Mouse (Mus musculus) ES-Bruce4 (cell line): ENCODE results near the gene Ttc7b. TPM values are rescaled to one million over a fixed set of nuclear protein-coding genes. Genes with fewer than 3 reads are reported as not detected.

Source experiments
- H3K27ac ChIP-seq: 2 replicates; pipeline ENCODE4 v1.5.1; 2012; ENCODE audit warnings: low read length, inconsistent platforms; ENCODE audit not compliant: insufficient read depth
- H3K27me3 ChIP-seq: 2 replicates; pipeline ENCODE4 v1.6.1; 2012; ENCODE audit warnings: mild to moderate bottlenecking, low read length, inconsistent platforms; ENCODE audit not compliant: control insufficient read depth, poor library complexity, insufficient read depth, severe bottlenecking
- H3K36me3 ChIP-seq: 2 replicates; pipeline ENCODE4 v1.6.1; 2012; ENCODE audit warnings: inconsistent platforms, mild to moderate bottlenecking, low read length, moderate library complexity; ENCODE audit not compliant: control insufficient read depth, poor library complexity, insufficient read depth, severe bottlenecking
- H3K4me1 ChIP-seq: one replicate; pipeline ENCODE4 v1.8.1; 2011; ENCODE audit warnings: low read length; ENCODE audit not compliant: control insufficient read depth, insufficient read depth
- H3K4me3 ChIP-seq: 2 replicates; pipeline ENCODE4 v1.5.1; 2011; ENCODE audit warnings: low read depth, mild to moderate bottlenecking, low read length
- H3K9ac ChIP-seq: 2 replicates; pipeline ENCODE4 v1.6.1; 2012; ENCODE audit warnings: low read depth, mild to moderate bottlenecking, inconsistent platforms; ENCODE audit not compliant: poor library complexity, severe bottlenecking
- H3K9me3 ChIP-seq: replicated peaks from 2 replicates; pipeline ENCODE4 v1.6.1; 2012; ENCODE audit warnings: mild to moderate bottlenecking, low read length, inconsistent platforms; ENCODE audit not compliant: control insufficient read depth, poor library complexity, insufficient read depth, severe bottlenecking
- CTCF ChIP-seq: IDR thresholded peaks from one replicate; pipeline ENCODE4 v1.8.1; 2011; ENCODE audit warnings: low read depth, low read length
- EP300 ChIP-seq: IDR thresholded peaks from 2 replicates; pipeline ENCODE4 v1.6.1; 2011; ENCODE audit warnings: low read depth, low read length; ENCODE audit not compliant: insufficient read depth
- POLR2A ChIP-seq: IDR thresholded peaks from one replicate; pipeline ENCODE4 v1.8.1; 2011; ENCODE audit warnings: low read length; ENCODE audit not compliant: insufficient read depth
- polyA plus RNA-seq: library from polyadenylated mRNA; stranded (reverse); fragments of >200 nt; gene quantifications from 2 replicates; pipeline ENCODE4 v1.2.4, GENCODE M21; 2011; ENCODE audit warnings: low read depth; ENCODE audit not compliant: missing spikeins, insufficient read depth, insufficient read length

Ttc7b gene
- polyA plus RNA-seq, 1 experiment, result 61.1 TPM

GRCm38 (mm10) chr12:100325618-100326017 lies 195.0 kb downstream of the Ttc7b start:
- no peak overlapping the region for H3K27ac ChIP-seq
- TF ChIP-seq CTCF (no peak), EP300 (no peak), POLR2A (no peak)
- H3K27me3 ChIP-seq, result no peaks in the 10 kb centered on the region
- no peaks in the 10 kb centered on the region for H3K4me1 ChIP-seq
- H3K4me3 ChIP-seq, result no peak overlapping the region
- no peak overlapping the region for H3K9ac ChIP-seq
- no peaks in the 10 kb centered on the region; the same call in 1 of the 2 replicates for H3K36me3 ChIP-seq
- H3K9me3 ChIP-seq, result no peaks in the 10 kb centered on the region

- no peak overlapping the region for H3K9ac ChIP-seq
- no peak for TF ChIP-seq EP300
- no peak for TF ChIP-seq CTCF
- TF ChIP-seq POLR2A, result no peak
- no peak overlapping the region for H3K27ac ChIP-seq
- no peaks in the 10 kb centered on the region; the same call in 1 of the 2 replicates for H3K36me3 ChIP-seq
- H3K4me3 ChIP-seq, result no peak overlapping the region
- no peaks in the 10 kb centered on the region for H3K4me1 ChIP-seq
- H3K27me3 ChIP-seq, result no peaks in the 10 kb centered on the region
- no peaks in the 10 kb centered on the region for H3K9me3 ChIP-seq
Observed at GRCm38 (mm10) chr12:100325212-100325611, 195.4 kb downstream of the Ttc7b start.

GRCm38 (mm10) chr12:100323641-100324040 lies 197.0 kb downstream of the Ttc7b start:
- no peaks in the 10 kb centered on the region for H3K27me3 ChIP-seq
- H3K4me3 ChIP-seq, result no peak overlapping the region
- H3K4me1 ChIP-seq, result no peaks in the 10 kb centered on the region
- TF ChIP-seq POLR2A (no peak), EP300 (no peak), CTCF (no peak)
- H3K27ac ChIP-seq, result no peak overlapping the region
- no peak overlapping the region for H3K9ac ChIP-seq
- no peaks in the 10 kb centered on the region; the same call in 1 of the 2 replicates for H3K36me3 ChIP-seq
- no peaks in the 10 kb centered on the region for H3K9me3 ChIP-seq

DNA sequence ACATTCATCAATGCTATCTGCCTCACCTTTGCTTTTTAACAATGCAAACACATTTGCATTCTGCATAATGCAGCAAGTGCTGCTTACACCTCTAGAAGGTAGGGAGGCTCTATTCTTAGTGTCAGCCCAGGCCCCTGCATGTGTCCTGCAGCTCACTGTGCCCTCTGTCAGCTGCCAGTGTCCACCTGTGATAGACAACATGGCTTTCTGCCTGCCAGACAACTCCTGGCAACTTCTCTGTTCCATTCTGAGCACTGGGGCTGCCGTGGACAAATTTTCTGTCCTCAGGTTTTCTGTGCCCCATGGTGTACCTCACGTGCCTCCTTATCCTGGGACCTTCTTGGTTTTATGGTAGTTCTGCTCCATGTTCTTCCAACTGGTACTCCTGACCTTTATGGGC lies 198.4 kb downstream of the Ttc7b start:
- H3K9me3 ChIP-seq, result no peaks in the 10 kb centered on the region
- H3K27ac ChIP-seq, result no peak overlapping the region
- H3K36me3 ChIP-seq, result no peaks in the 10 kb centered on the region; the same call in 1 of the 2 replicates
- H3K4me1 ChIP-seq, result no peaks in the 10 kb centered on the region
- no peak overlapping the region for H3K4me3 ChIP-seq
- no peak overlapping the region for H3K9ac ChIP-seq
- TF ChIP-seq CTCF (no peak), EP300 (no peak), POLR2A (no peak)
- no peaks in the 10 kb centered on the region for H3K27me3 ChIP-seq

- no peak for TF ChIP-seq CTCF
- no peak for TF ChIP-seq POLR2A
- no peak for TF ChIP-seq EP300
- Histone ChIP-seq H3K4me1 (no peaks in the 10 kb centered on the region), H3K4me3 (no peak overlapping the region), H3K27me3 (no peaks in the 10 kb centered on the region), H3K9me3 (no peaks in the 10 kb centered on the region), H3K36me3 (no peaks in the 10 kb centered on the region; the same call in 1 of the 2 replicates), H3K27ac (no peak overlapping the region), H3K9ac (no peak overlapping the region)
Observed at GRCm38 (mm10) chr12:100321545-100321944, 199.1 kb downstream of the Ttc7b start.

- no peak overlapping the region for H3K27ac ChIP-seq
- TF ChIP-seq POLR2A, result no peak
- TF ChIP-seq CTCF, result no peak
- no peak for TF ChIP-seq EP300
Observed at GRCm38 (mm10) chr12:100319746-100320145, 200.9 kb downstream of the Ttc7b start.

More at GRCm38 (mm10) chr12:100319746-100320145, 200.9 kb downstream of the Ttc7b start:
- Histone ChIP-seq H3K36me3 (no peaks in the 10 kb centered on the region), H3K9ac (no peak overlapping the region), H3K27me3 (no peaks in the 10 kb centered on the region), H3K4me3 (no peak overlapping the region), H3K4me1 (no peaks in the 10 kb centered on the region), H3K9me3 (no peaks in the 10 kb centered on the region)
